Mouse (Mus musculus): ENCODE measurements around the gene Acad12. TPM values are rescaled to one million over a fixed set of nuclear protein-coding genes. Genes with fewer than 3 reads are reported as not detected.
A peak's percentile ranks its signal among the peaks of the same experiment; 100 is the strongest.
"Not testable (repeated sequence)": the region's sequence is repeated elsewhere in the genome, so short reads cannot be mapped to it uniquely, and the experiment has no call there.

The Acad12 gene
- polyA plus RNA-seq, 1 experiment from 2014 or later, result 2.8 TPM

GRCm38 (mm10) chr5:121631106-121631647 lies 12.4 kb upstream of the Acad12 start:
- 64% methylated on average over 7 of the region's 9 CpGs for WGBS
- H3K4me3 ChIP-seq (ENCODE audit: low read depth, low read length); DNase-seq (ENCODE audit: low spot score): not testable (repeated sequence)

DNA sequence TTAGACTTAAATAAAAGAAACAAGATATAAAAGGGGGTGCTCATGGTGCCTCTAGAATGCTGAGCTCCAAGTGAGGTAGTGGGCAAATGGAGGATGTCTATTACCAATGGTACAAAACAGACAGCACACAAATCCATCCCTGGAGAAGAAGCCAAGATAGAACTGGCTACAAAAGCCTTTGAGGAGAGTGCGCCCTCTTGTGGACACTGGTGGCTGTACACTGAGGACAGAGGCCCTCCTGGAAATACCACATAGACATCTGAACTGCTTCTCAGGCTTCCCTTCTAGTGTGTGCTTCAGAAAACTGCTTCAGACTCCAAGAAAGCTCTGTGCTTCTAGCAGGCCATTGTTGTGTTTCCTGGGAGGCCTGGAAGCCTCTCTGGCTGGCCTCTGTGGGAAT lies 9.1 kb upstream of the Acad12 start:
- H3K9ac ChIP-seq (ENCODE audit: low read depth, low read length), result no peak overlapping the region
- no peak overlapping the region for H3K4me3 ChIP-seq (ENCODE audit: low read depth, low read length)
- no peak overlapping the region for H3K27ac ChIP-seq (ENCODE audit: low read depth, low read length)
- H3K4me1 ChIP-seq (replicated peaks; ENCODE audit: control insufficient read depth, insufficient read depth, low read length), result no peaks in the 10 kb centered on the region
- ATAC-seq (ENCODE audit: low FRiP score) (no peak), DNase-seq (ENCODE audit: low spot score) (peak; percentile 79)
- no peak overlapping the region for H3K4me2 ChIP-seq (replicated peaks; ENCODE audit: low read depth, low read length)
- 0% methylated on average over 1 of the region's 1 CpGs for WGBS
- H3K36me3 ChIP-seq (ENCODE audit: control insufficient read depth, insufficient read depth, low read length), result no peaks in the 10 kb centered on the region
- H3K27me3 ChIP-seq (ENCODE audit: control insufficient read depth, insufficient read depth, low read length), result no peaks in the 10 kb centered on the region
- no peaks in the 10 kb centered on the region for H3K9me3 ChIP-seq (ENCODE audit: control insufficient read depth, low read length)

More at GRCm38 (mm10) chr5:121631106-121631647, 12.4 kb upstream of the Acad12 start:
- H3K4me2 ChIP-seq (replicated peaks; ENCODE audit: low read depth, low read length); H3K27ac ChIP-seq (ENCODE audit: low read depth, low read length); H3K4me1 ChIP-seq (replicated peaks; ENCODE audit: control insufficient read depth, insufficient read depth, low read length); H3K36me3 ChIP-seq (ENCODE audit: control insufficient read depth, insufficient read depth, low read length); H3K9ac ChIP-seq (ENCODE audit: low read depth, low read length); ATAC-seq (ENCODE audit: low FRiP score); H3K27me3 ChIP-seq (ENCODE audit: control insufficient read depth, insufficient read depth, low read length); H3K9me3 ChIP-seq (ENCODE audit: control insufficient read depth, low read length): not testable (repeated sequence)

GRCm38 (mm10) chr5:121623241-121623640 lies 4.5 kb upstream of the Acad12 start:
- no peaks in the 10 kb centered on the region for H3K36me3 ChIP-seq (ENCODE audit: control insufficient read depth, insufficient read depth, low read length)
- DNase-seq (ENCODE audit: low spot score), result no peak
- H3K4me3 ChIP-seq (ENCODE audit: low read depth, low read length), result no peak overlapping the region
- H3K9ac ChIP-seq (ENCODE audit: low read depth, low read length), result no peak overlapping the region
- H3K4me2 ChIP-seq (replicated peaks; ENCODE audit: low read depth, low read length), result no peak overlapping the region
- H3K27ac ChIP-seq (ENCODE audit: low read depth, low read length), result no peak overlapping the region
- H3K9me3 ChIP-seq (ENCODE audit: control insufficient read depth, low read length), result no peaks in the 10 kb centered on the region
- 0 out of 2 replicates have a peak, but pooled peaks cover 2% of the 10 kb centered on the region for H3K4me1 ChIP-seq (replicated peaks; ENCODE audit: control insufficient read depth, insufficient read depth, low read length)
- no peaks in the 10 kb centered on the region for H3K27me3 ChIP-seq (ENCODE audit: control insufficient read depth, insufficient read depth, low read length)
- no peak for ATAC-seq (ENCODE audit: low FRiP score)
- WGBS, result 84% methylated on average over 3 of the region's 3 CpGs

DNA sequence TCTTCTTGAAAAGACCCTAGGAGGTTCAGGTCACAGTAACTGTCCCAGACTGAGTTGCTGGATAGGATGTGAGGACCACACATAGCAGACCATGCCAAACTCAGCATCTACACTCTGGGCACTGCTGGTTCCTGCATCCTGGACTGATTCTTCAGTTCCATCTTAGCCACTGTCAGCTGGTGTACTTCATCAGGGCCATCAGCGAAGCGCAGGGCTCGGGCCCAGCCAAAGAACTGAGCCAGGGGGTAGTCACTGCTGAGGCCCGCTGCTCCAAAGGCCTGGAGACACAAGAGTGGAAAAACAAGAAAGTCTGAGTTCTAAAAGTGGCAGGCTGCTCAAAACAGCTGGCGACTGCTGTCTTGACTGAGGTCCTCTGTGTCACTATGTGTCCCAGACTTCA lies 2.4 kb upstream of the Acad12 start:
- no peaks in the 10 kb centered on the region for H3K36me3 ChIP-seq (ENCODE audit: control insufficient read depth, insufficient read depth, low read length)
- no peak overlapping the region for H3K9ac ChIP-seq (ENCODE audit: low read depth, low read length)
- H3K4me2 ChIP-seq (replicated peaks; ENCODE audit: low read depth, low read length), result no peak overlapping the region
- 0 out of 2 replicates have a peak, but pooled peaks cover 2% of the 10 kb centered on the region for H3K4me1 ChIP-seq (replicated peaks; ENCODE audit: control insufficient read depth, insufficient read depth, low read length)
- WGBS, result 94% methylated on average over 5 of the region's 5 CpGs
- ATAC-seq (ENCODE audit: low FRiP score), result no peak
- H3K9me3 ChIP-seq (ENCODE audit: control insufficient read depth, low read length), result no peaks in the 10 kb centered on the region
- H3K4me3 ChIP-seq (ENCODE audit: low read depth, low read length), result no peak overlapping the region
- no peak for DNase-seq (ENCODE audit: low spot score)
- H3K27ac ChIP-seq (ENCODE audit: low read depth, low read length), result no peak overlapping the region
- H3K27me3 ChIP-seq (ENCODE audit: control insufficient read depth, insufficient read depth, low read length), result no peaks in the 10 kb centered on the region

- H3K36me3 ChIP-seq (ENCODE audit: control insufficient read depth, insufficient read depth, low read length); H3K27ac ChIP-seq (ENCODE audit: low read depth, low read length); H3K4me2 ChIP-seq (replicated peaks; ENCODE audit: low read depth, low read length); H3K4me3 ChIP-seq (ENCODE audit: low read depth, low read length); H3K9me3 ChIP-seq (ENCODE audit: control insufficient read depth, low read length); ATAC-seq (ENCODE audit: low FRiP score); H3K27me3 ChIP-seq (ENCODE audit: control insufficient read depth, insufficient read depth, low read length); H3K9ac ChIP-seq (ENCODE audit: low read depth, low read length); H3K4me1 ChIP-seq (replicated peaks; ENCODE audit: control insufficient read depth, insufficient read depth, low read length); DNase-seq (ENCODE audit: low spot score): not testable (repeated sequence)
- 90% methylated on average over 3 of the region's 3 CpGs for WGBS
These were observed 3.8 kb downstream of the Acad12 start for GRCm38 (mm10) chr5:121614921-121615320.

DNA sequence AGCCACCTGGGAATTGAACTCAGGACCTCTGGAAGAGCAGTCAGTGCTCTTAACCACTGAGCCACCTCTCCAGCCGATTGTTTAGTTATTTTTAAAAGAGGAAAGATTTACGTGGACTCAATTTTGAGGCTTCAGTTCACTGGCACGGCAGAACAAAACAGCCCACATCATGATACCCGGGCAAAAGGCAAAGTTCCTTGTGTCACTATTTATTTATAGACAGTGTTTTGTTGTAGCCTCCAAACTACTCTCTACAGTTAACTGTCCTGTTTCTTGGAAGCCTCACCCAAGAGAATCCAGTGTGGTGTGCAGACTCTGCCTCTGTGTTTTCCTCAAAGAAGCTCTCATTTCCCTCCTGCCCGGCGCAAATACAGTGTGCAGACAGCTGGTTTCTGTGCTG lies 6.7 kb downstream of the Acad12 start:
- Histone ChIP-seq H3K4me1 (replicated peaks; ENCODE audit: control insufficient read depth, insufficient read depth, low read length) (no peaks in the 10 kb centered on the region), H3K9me3 (ENCODE audit: control insufficient read depth, low read length) (no peaks in the 10 kb centered on the region), H3K4me2 (replicated peaks; ENCODE audit: low read depth, low read length) (no peak overlapping the region), H3K27me3 (ENCODE audit: control insufficient read depth, insufficient read depth, low read length) (no peaks in the 10 kb centered on the region), H3K36me3 (ENCODE audit: control insufficient read depth, insufficient read depth, low read length) (no peaks in the 10 kb centered on the region), H3K4me3 (ENCODE audit: low read depth, low read length) (no peak overlapping the region), H3K9ac (ENCODE audit: low read depth, low read length) (no peak overlapping the region), H3K27ac (ENCODE audit: low read depth, low read length) (no peak overlapping the region)
- no peak for ATAC-seq (ENCODE audit: low FRiP score)
- no peak for DNase-seq (ENCODE audit: low spot score)
- WGBS, result 90% methylated on average over 6 of the region's 6 CpGs

GRCm38 (mm10) chr5:121609556-121610135 lies 9.1 kb downstream of the Acad12 start:
- not testable (repeated sequence) for H3K27ac ChIP-seq (ENCODE audit: low read depth, low read length); H3K9ac ChIP-seq (ENCODE audit: low read depth, low read length); H3K4me3 ChIP-seq (ENCODE audit: low read depth, low read length); ATAC-seq (ENCODE audit: low FRiP score); H3K27me3 ChIP-seq (ENCODE audit: control insufficient read depth, insufficient read depth, low read length); H3K36me3 ChIP-seq (ENCODE audit: control insufficient read depth, insufficient read depth, low read length); H3K9me3 ChIP-seq (ENCODE audit: control insufficient read depth, low read length); DNase-seq (ENCODE audit: low spot score); H3K4me2 ChIP-seq (replicated peaks; ENCODE audit: low read depth, low read length); H3K4me1 ChIP-seq (replicated peaks; ENCODE audit: control insufficient read depth, insufficient read depth, low read length)
- WGBS, result 49% methylated on average over 6 of the region's 8 CpGs

- no peaks in the 10 kb centered on the region for H3K36me3 ChIP-seq (ENCODE audit: control insufficient read depth, insufficient read depth, low read length)
- H3K27ac ChIP-seq (ENCODE audit: low read depth, low read length), result no peak overlapping the region
- peak; percentile 85 for DNase-seq (ENCODE audit: low spot score)
- WGBS, result 6% methylated on average over 2 of the region's 2 CpGs
- H3K4me2 ChIP-seq (replicated peaks; ENCODE audit: low read depth, low read length), result no peak overlapping the region
- H3K4me3 ChIP-seq (ENCODE audit: low read depth, low read length), result no peak overlapping the region
- H3K9me3 ChIP-seq (ENCODE audit: control insufficient read depth, low read length), result no peaks in the 10 kb centered on the region
- H3K4me1 ChIP-seq (replicated peaks; ENCODE audit: control insufficient read depth, insufficient read depth, low read length), result no peaks in the 10 kb centered on the region
- ATAC-seq (ENCODE audit: low FRiP score), result no peak
- no peak overlapping the region for H3K9ac ChIP-seq (ENCODE audit: low read depth, low read length)
- H3K27me3 ChIP-seq (ENCODE audit: control insufficient read depth, insufficient read depth, low read length), result no peaks in the 10 kb centered on the region
These were observed 12.6 kb downstream of the Acad12 start for GRCm38 (mm10) chr5:121606151-121606550.

- H3K4me1 ChIP-seq (replicated peaks; ENCODE audit: control insufficient read depth, insufficient read depth, low read length); H3K4me3 ChIP-seq (ENCODE audit: low read depth, low read length); H3K4me2 ChIP-seq (replicated peaks; ENCODE audit: low read depth, low read length); DNase-seq (ENCODE audit: low spot score); H3K36me3 ChIP-seq (ENCODE audit: control insufficient read depth, insufficient read depth, low read length); H3K27me3 ChIP-seq (ENCODE audit: control insufficient read depth, insufficient read depth, low read length); H3K27ac ChIP-seq (ENCODE audit: low read depth, low read length); ATAC-seq (ENCODE audit: low FRiP score); H3K9ac ChIP-seq (ENCODE audit: low read depth, low read length); H3K9me3 ChIP-seq (ENCODE audit: control insufficient read depth, low read length): not testable (repeated sequence)
- 83% methylated on average over 1 of the region's 1 CpGs for WGBS
These were observed 14.9 kb downstream of the Acad12 start for GRCm38 (mm10) chr5:121603815-121604214.

Data from hindbrain, embryonic 11.5 days (tissue).